17 mouse cellular contexts compared by ENCODE assay signal in genomic region chr5:106285152-106285551, GRCm38 (mm10).
DNase-seq lines count a peak whose midpoint lies in the region; ATAC-seq and TF ChIP-seq lines count a peak whose summit lies in the region.
"Had no signal": no experiment of that assay in that cellular context is flagged by ENCODE, and none has a peak within 500 bp of the region (broad histone marks: within the 10 kb centered on the region; RNA-seq: fewer than 3 reads in every experiment).

No protein-coding gene starts in this region.

- no peaks in the 10 kb centered on the region for H3K27me3 ChIP-seq in heart, embryonic 10.5 days (ENCODE audit: insufficient read depth, poor library complexity, severe bottlenecking)
- H3K27me3 ChIP-seq in lung, embryonic 14.5 days (ENCODE audit: insufficient read depth, low read length), result no peaks in the 10 kb centered on the region
- no peaks in the 10 kb centered on the region for H3K27me3 ChIP-seq in embryonic facial prominence, embryonic 11.5 days (ENCODE audit: control insufficient read depth, insufficient read depth, low read length)
- H3K27me3 ChIP-seq: embryonic facial prominence, embryonic 15.5 days; intestine, embryonic 15.5 days; megakaryocyte, embryonic 14.5 days had no signal

- intact Hi-C loops in heart, postnatal 36 days (cut with DNase I), result no loop called here

- H3K36me3 ChIP-seq in heart, embryonic 10.5 days, result no peaks in the 10 kb centered on the region
- H3K36me3 ChIP-seq in lung, embryonic 14.5 days (ENCODE audit: insufficient read depth), result no peaks in the 10 kb centered on the region
- H3K36me3 ChIP-seq in embryonic facial prominence, embryonic 11.5 days (replicated peaks; ENCODE audit: control insufficient read depth, insufficient read depth, low read depth, low read length), result no peaks in the 10 kb centered on the region
- H3K36me3 ChIP-seq: embryonic facial prominence, embryonic 15.5 days; intestine, embryonic 15.5 days had no signal

- no peaks in the 10 kb centered on the region for H3K9me3 ChIP-seq in heart, embryonic 10.5 days
- H3K9me3 ChIP-seq in lung, embryonic 14.5 days (ENCODE audit: low read depth, low read length), result no peaks in the 10 kb centered on the region
- H3K9me3 ChIP-seq in embryonic facial prominence, embryonic 11.5 days (replicated peaks; ENCODE audit: control insufficient read depth, low read length), result no peaks in the 10 kb centered on the region
- H3K9me3 ChIP-seq: embryonic facial prominence, embryonic 15.5 days; forebrain, embryonic 13.5 days; intestine, embryonic 15.5 days had no signal

- peak; percentile 56; the same call in 1 of the 2 replicates for ATAC-seq in lung, embryonic 14.5 days (ENCODE audit: insufficient read depth)
- ATAC-seq in embryonic facial prominence, embryonic 11.5 days (replicated peaks; ENCODE audit: insufficient number of reproducible peaks, low FRiP score, low TSS enrichment, low read depth), result no peak
- ATAC-seq: forebrain, embryonic 13.5 days; intestine, embryonic 15.5 days had no signal

- TF ChIP-seq CTCF in lung, embryonic 14.5 days (IDR thresholded peaks at IDR 0.05; ENCODE audit: low read depth), result no peak
- no peak for TF ChIP-seq CTCF in layer of hippocampus, adult 2 months (conservative IDR thresholded peaks at IDR 0.05)

- H3K4me2 ChIP-seq in lung, embryonic 14.5 days, result peak overlapping the region; percentile 40
- H3K4me2 ChIP-seq in embryonic facial prominence, embryonic 11.5 days (ENCODE audit: low read depth, low read length), result no peak overlapping the region
- H3K4me2 ChIP-seq: embryonic facial prominence, embryonic 15.5 days; forebrain, embryonic 13.5 days; intestine, embryonic 15.5 days had no signal

- H3K4me3 ChIP-seq in heart, embryonic 10.5 days, result peak overlapping the region; percentile 22; the same call in 1 of the 2 replicates
- H3K4me3 ChIP-seq in lung, embryonic 14.5 days (ENCODE audit: low read depth, low read length), result no peak overlapping the region
- no peak overlapping the region for H3K4me3 ChIP-seq in embryonic facial prominence, embryonic 11.5 days (ENCODE audit: low read depth, low read length)
- H3K4me3 ChIP-seq in layer of hippocampus, adult 2 months, result no peak overlapping the region
- H3K4me3 ChIP-seq: embryonic facial prominence, embryonic 15.5 days; forebrain, embryonic 13.5 days; intestine, embryonic 15.5 days; megakaryocyte, embryonic 14.5 days had no signal

- no peak overlapping the region for H3K9ac ChIP-seq in lung, embryonic 14.5 days
- H3K9ac ChIP-seq in embryonic facial prominence, embryonic 11.5 days (replicated peaks; ENCODE audit: low read length), result no peak overlapping the region
- H3K9ac ChIP-seq: embryonic facial prominence, embryonic 15.5 days; forebrain, embryonic 13.5 days; intestine, embryonic 15.5 days had no signal

- H3K4me1 ChIP-seq in heart, embryonic 10.5 days, result peaks cover 7% of the 10 kb centered on the region
- H3K4me1 ChIP-seq in lung, embryonic 14.5 days (ENCODE audit: insufficient read depth), result 0 out of 2 replicates have a peak, but pooled peaks cover 6% of the 10 kb centered on the region
- no peaks in the 10 kb centered on the region for H3K4me1 ChIP-seq in embryonic facial prominence, embryonic 11.5 days (ENCODE audit: control insufficient read depth, insufficient read depth, low read length)
- H3K4me1 ChIP-seq: embryonic facial prominence, embryonic 15.5 days; intestine, embryonic 15.5 days; megakaryocyte, embryonic 14.5 days had no signal

- DNase-seq in heart, embryonic 10.5 days (ENCODE audit: low spot score), result no peak
- DNase-seq in heart, postnatal 36 days, result no peak
- DNase-seq in lung, embryonic 14.5 days, result peak; percentile 42
- DNase-seq in lung, adult 18-20 months, result no peak
- peak; percentile 27 for DNase-seq in embryonic facial prominence, embryonic 11.5 days (ENCODE audit: low spot score)
- peak; percentile 50 for DNase-seq in retina, embryonic 14.5 days (ENCODE audit: low spot score)
- DNase-seq in layer of hippocampus, adult 2 months (ENCODE audit: low spot score in 2 of 2), result no peak
- DNase-seq: B cell, adult 2 months; cerebellum, postnatal 14 days; gastrocnemius, postnatal 10 days; liver; lung, adult 2 months; thymus, postnatal 4 days had no signal

- no peak overlapping the region for H3K27ac ChIP-seq in heart, embryonic 10.5 days
- H3K27ac ChIP-seq in lung, embryonic 14.5 days (ENCODE audit: low read depth), result no peak overlapping the region; the same call in 1 of the 2 replicates
- no peak overlapping the region for H3K27ac ChIP-seq in embryonic facial prominence, embryonic 11.5 days (replicated peaks; ENCODE audit: low read depth, low read length)
- no peak overlapping the region for H3K27ac ChIP-seq in layer of hippocampus, adult 2 months
- H3K27ac ChIP-seq: embryonic facial prominence, embryonic 15.5 days; forebrain, embryonic 13.5 days; intestine, embryonic 15.5 days had no signal

- WGBS in heart, embryonic 10.5 days, result 7% methylated on average over 4 of the region's 4 CpGs
- 6% methylated on average over 4 of the region's 4 CpGs for WGBS in lung, embryonic 14.5 days
- WGBS in embryonic facial prominence, embryonic 11.5 days, result 4% methylated on average over 4 of the region's 4 CpGs

Comparison
In these comparisons a context has a peak if more than half of its experiments do, and no peak if none do; other contexts are left out.
1. DNase-seq: peak in lung, embryonic 14.5 days (single experiment), embryonic facial prominence, embryonic 11.5 days (single experiment) and retina, embryonic 14.5 days (single experiment); none in heart, embryonic 10.5 days (single experiment), heart, postnatal 36 days (0 of 2), lung, adult 18-20 months (0 of 2) and layer of hippocampus, adult 2 months (0 of 2).